Mouse (Mus musculus): Measurements from ENCODE around the gene Ankfn1. TPM values are rescaled to one million over a fixed set of nuclear protein-coding genes. Genes with fewer than 3 reads are reported as not detected.

Ankfn1 gene
- polyA plus RNA-seq, 1 experiment from 2014 or later: 0.39 TPM

- Histone ChIP-seq H3K4me1 (ENCODE audit: control insufficient read depth, insufficient read depth, low read length) (0 out of 2 replicates have a peak, but pooled peaks cover 2% of the 10 kb centered on the region), H3K4me2 (replicated peaks; ENCODE audit: low read depth, low read length) (no peak overlapping the region), H3K27ac (ENCODE audit: low read length) (no peak overlapping the region), H3K36me3 (ENCODE audit: control insufficient read depth, insufficient read depth, low read length) (no peaks in the 10 kb centered on the region), H3K27me3 (ENCODE audit: control insufficient read depth, insufficient read depth, low read length) (no peaks in the 10 kb centered on the region), H3K9ac (replicated peaks; ENCODE audit: low read depth, low read length) (no peak overlapping the region), H3K9me3 (ENCODE audit: control insufficient read depth, low read depth, low read length) (no peaks in the 10 kb centered on the region), H3K4me3 (ENCODE audit: low read depth, low read length) (no peak overlapping the region)
- no peak for ATAC-seq (ENCODE audit: insufficient number of reproducible peaks, insufficient read depth, low FRiP score, low read depth)
- 72% methylated on average over 3 of the region's 3 CpGs for WGBS
Observed at GRCm38 (mm10) chr11:89611596-89611995, 165.9 kb downstream of the Ankfn1 start.

- 67% methylated on average over 7 of the region's 7 CpGs for WGBS
- Histone ChIP-seq H3K27ac (ENCODE audit: low read length) (no peak overlapping the region), H3K27me3 (ENCODE audit: control insufficient read depth, insufficient read depth, low read length) (no peaks in the 10 kb centered on the region), H3K9me3 (ENCODE audit: control insufficient read depth, low read depth, low read length) (no peaks in the 10 kb centered on the region), H3K9ac (replicated peaks; ENCODE audit: low read depth, low read length) (no peak overlapping the region), H3K4me2 (replicated peaks; ENCODE audit: low read depth, low read length) (no peak overlapping the region), H3K4me3 (ENCODE audit: low read depth, low read length) (no peak overlapping the region), H3K36me3 (ENCODE audit: control insufficient read depth, insufficient read depth, low read length) (no peaks in the 10 kb centered on the region), H3K4me1 (ENCODE audit: control insufficient read depth, insufficient read depth, low read length) (0 out of 2 replicates have a peak, but pooled peaks cover 5% of the 10 kb centered on the region)
- ATAC-seq (ENCODE audit: insufficient number of reproducible peaks, insufficient read depth, low FRiP score, low read depth): no peak
Observed at GRCm38 (mm10) chr11:89608071-89608470, 169.4 kb downstream of the Ankfn1 start.

GRCm38 (mm10) chr11:89607270-89607669 is 170.2 kb downstream of the Ankfn1 start:
- Histone ChIP-seq H3K4me3 (ENCODE audit: low read depth, low read length) (no peak overlapping the region), H3K4me2 (replicated peaks; ENCODE audit: low read depth, low read length) (no peak overlapping the region), H3K4me1 (ENCODE audit: control insufficient read depth, insufficient read depth, low read length) (0 out of 2 replicates have a peak, but pooled peaks cover 5% of the 10 kb centered on the region), H3K36me3 (ENCODE audit: control insufficient read depth, insufficient read depth, low read length) (no peaks in the 10 kb centered on the region), H3K27me3 (ENCODE audit: control insufficient read depth, insufficient read depth, low read length) (no peaks in the 10 kb centered on the region), H3K9me3 (ENCODE audit: control insufficient read depth, low read depth, low read length) (no peaks in the 10 kb centered on the region), H3K9ac (replicated peaks; ENCODE audit: low read depth, low read length) (no peak overlapping the region), H3K27ac (ENCODE audit: low read length) (no peak overlapping the region)
- no peak for ATAC-seq (ENCODE audit: insufficient number of reproducible peaks, insufficient read depth, low FRiP score, low read depth)
- WGBS: 24% methylated on average over 3 of the region's 3 CpGs

- ATAC-seq (ENCODE audit: insufficient number of reproducible peaks, insufficient read depth, low FRiP score, low read depth): no peak
- Histone ChIP-seq H3K27me3 (ENCODE audit: control insufficient read depth, insufficient read depth, low read length) (no peaks in the 10 kb centered on the region), H3K4me2 (replicated peaks; ENCODE audit: low read depth, low read length) (no peak overlapping the region), H3K9me3 (ENCODE audit: control insufficient read depth, low read depth, low read length) (no peaks in the 10 kb centered on the region), H3K36me3 (ENCODE audit: control insufficient read depth, insufficient read depth, low read length) (no peaks in the 10 kb centered on the region), H3K4me1 (ENCODE audit: control insufficient read depth, insufficient read depth, low read length) (0 out of 2 replicates have a peak, but pooled peaks cover 5% of the 10 kb centered on the region), H3K4me3 (ENCODE audit: low read depth, low read length) (no peak overlapping the region), H3K9ac (replicated peaks; ENCODE audit: low read depth, low read length) (no peak overlapping the region), H3K27ac (ENCODE audit: low read length) (peak overlapping the region; percentile 12; the same call in 1 of the 2 replicates)
- 57% methylated on average over 6 of the region's 6 CpGs for WGBS
Observed at GRCm38 (mm10) chr11:89606346-89606745, 171.1 kb downstream of the Ankfn1 start.

GRCm38 (mm10) chr11:89602966-89603365 is 174.5 kb downstream of the Ankfn1 start:
- no peak overlapping the region for H3K4me3 ChIP-seq (ENCODE audit: low read depth, low read length)

GRCm38 (mm10) chr11:89600921-89601515 is 176.4 kb downstream of the Ankfn1 start:
- Histone ChIP-seq H3K4me1 (ENCODE audit: control insufficient read depth, insufficient read depth, low read length) (no peaks in the 10 kb centered on the region), H3K36me3 (ENCODE audit: control insufficient read depth, insufficient read depth, low read length) (no peaks in the 10 kb centered on the region), H3K9me3 (ENCODE audit: control insufficient read depth, low read depth, low read length) (no peaks in the 10 kb centered on the region), H3K4me2 (replicated peaks; ENCODE audit: low read depth, low read length) (no peak overlapping the region), H3K4me3 (ENCODE audit: low read depth, low read length) (no peak overlapping the region), H3K9ac (replicated peaks; ENCODE audit: low read depth, low read length) (no peak overlapping the region), H3K27me3 (ENCODE audit: control insufficient read depth, insufficient read depth, low read length) (no peaks in the 10 kb centered on the region), H3K27ac (ENCODE audit: low read length) (no peak overlapping the region)
- no peak for ATAC-seq (ENCODE audit: insufficient number of reproducible peaks, insufficient read depth, low FRiP score, low read depth)
- WGBS: 77% methylated on average over 8 of the region's 8 CpGs

More at GRCm38 (mm10) chr11:89602966-89603365, 174.5 kb downstream of the Ankfn1 start:
- Histone ChIP-seq H3K9ac (replicated peaks; ENCODE audit: low read depth, low read length) (no peak overlapping the region), H3K36me3 (ENCODE audit: control insufficient read depth, insufficient read depth, low read length) (no peaks in the 10 kb centered on the region), H3K4me2 (replicated peaks; ENCODE audit: low read depth, low read length) (no peak overlapping the region), H3K9me3 (ENCODE audit: control insufficient read depth, low read depth, low read length) (no peaks in the 10 kb centered on the region), H3K27ac (ENCODE audit: low read length) (no peak overlapping the region), H3K27me3 (ENCODE audit: control insufficient read depth, insufficient read depth, low read length) (no peaks in the 10 kb centered on the region), H3K4me1 (ENCODE audit: control insufficient read depth, insufficient read depth, low read length) (0 out of 2 replicates have a peak, but pooled peaks cover 5% of the 10 kb centered on the region)
- no peak for ATAC-seq (ENCODE audit: insufficient number of reproducible peaks, insufficient read depth, low FRiP score, low read depth)
- WGBS: 75% methylated on average over 5 of the region's 5 CpGs

- Histone ChIP-seq H3K4me2 (replicated peaks; ENCODE audit: low read depth, low read length) (no peak overlapping the region), H3K9me3 (ENCODE audit: control insufficient read depth, low read depth, low read length) (no peaks in the 10 kb centered on the region), H3K36me3 (ENCODE audit: control insufficient read depth, insufficient read depth, low read length) (no peaks in the 10 kb centered on the region), H3K4me3 (ENCODE audit: low read depth, low read length) (no peak overlapping the region), H3K4me1 (ENCODE audit: control insufficient read depth, insufficient read depth, low read length) (no peaks in the 10 kb centered on the region), H3K27me3 (ENCODE audit: control insufficient read depth, insufficient read depth, low read length) (no peaks in the 10 kb centered on the region), H3K9ac (replicated peaks; ENCODE audit: low read depth, low read length) (no peak overlapping the region), H3K27ac (ENCODE audit: low read length) (no peak overlapping the region)
- no peak for ATAC-seq (ENCODE audit: insufficient number of reproducible peaks, insufficient read depth, low FRiP score, low read depth)
- 53% methylated on average over 10 of the region's 10 CpGs for WGBS
Observed at GRCm38 (mm10) chr11:89590273-89590874, 187.1 kb downstream of the Ankfn1 start.

- Histone ChIP-seq H3K36me3 (ENCODE audit: control insufficient read depth, insufficient read depth, low read length) (no peaks in the 10 kb centered on the region), H3K27ac (ENCODE audit: low read length) (no peak overlapping the region), H3K4me1 (ENCODE audit: control insufficient read depth, insufficient read depth, low read length) (no peaks in the 10 kb centered on the region), H3K4me3 (ENCODE audit: low read depth, low read length) (no peak overlapping the region), H3K9me3 (ENCODE audit: control insufficient read depth, low read depth, low read length) (no peaks in the 10 kb centered on the region), H3K9ac (replicated peaks; ENCODE audit: low read depth, low read length) (no peak overlapping the region), H3K4me2 (replicated peaks; ENCODE audit: low read depth, low read length) (no peak overlapping the region), H3K27me3 (ENCODE audit: control insufficient read depth, insufficient read depth, low read length) (no peaks in the 10 kb centered on the region)
- 72% methylated on average over 2 of the region's 2 CpGs for WGBS
- ATAC-seq (ENCODE audit: insufficient number of reproducible peaks, insufficient read depth, low FRiP score, low read depth): no peak
Observed at GRCm38 (mm10) chr11:89586341-89586740, 191.1 kb downstream of the Ankfn1 start.

Measured in stomach, embryonic 14.5 days (tissue).